Mouse (Mus musculus) forebrain, embryonic 13.5 days (tissue): ENCODE results near the gene Hs2st1. TPM values are rescaled to one million over a fixed set of nuclear protein-coding genes. Genes with fewer than 3 reads are reported as not detected.

Experiments
- ATAC-seq: fragments of 200-750 bp; cut with Nextera tagmentation; 2 replicates; pipeline ENCODE4 v1.8.0; 2017
- H3K27ac ChIP-seq: fragments of 300-500 bp; sonication (generic); 2 replicates; pipeline ENCODE4 v1.5.1; 2015; ENCODE audit warnings: inconsistent platforms, mild to moderate bottlenecking, moderate library complexity
- H3K27me3 ChIP-seq: fragments of 300-500 bp; sonication (generic); 2 replicates; pipeline ENCODE4 v1.6.1; 2015; ENCODE audit warnings: mild to moderate bottlenecking, inconsistent platforms
- H3K36me3 ChIP-seq: fragments of 300-500 bp; sonication (generic); 2 replicates; pipeline ENCODE4 v1.6.1; 2015; ENCODE audit warnings: mild to moderate bottlenecking, inconsistent platforms; ENCODE audit not compliant: poor library complexity, severe bottlenecking
- H3K4me1 ChIP-seq: fragments of 300-500 bp; sonication (generic); 2 replicates; pipeline ENCODE4 v1.6.1; 2015; ENCODE audit warnings: inconsistent platforms
- H3K4me2 ChIP-seq: fragments of 300-500 bp; sonication (generic); 2 replicates; pipeline ENCODE4 v1.6.1; 2015; ENCODE audit warnings: inconsistent platforms, mild to moderate bottlenecking, moderate library complexity
- H3K4me3 ChIP-seq: fragments of 300-500 bp; sonication (generic); 2 replicates; pipeline ENCODE4 v1.5.1; 2015; ENCODE audit warnings: mild to moderate bottlenecking, inconsistent platforms
- H3K9ac ChIP-seq: fragments of 300-500 bp; sonication (generic); 2 replicates; pipeline ENCODE4 v1.6.1; 2015; ENCODE audit warnings: mild to moderate bottlenecking, inconsistent platforms
- H3K9me3 ChIP-seq: fragments of 300-500 bp; sonication (generic); replicated peaks from 2 replicates; pipeline ENCODE4 v1.6.1; 2016; ENCODE audit warnings: inconsistent platforms
- WGBS: fragments of 180-500 bp; shearing (Covaris S2); methylation state at CpG from one replicate; pipeline ENCODE4 v1.1.7; 2015; 5-methylcytosine and 5-hydroxymethylcytosine counted together
- polyA plus RNA-seq: library from polyadenylated mRNA; unstranded; fragments of >200 nt; fragmentation: Nextera tagmentation; extraction: Ambion mirVana; gene quantifications from 2 replicates; pipeline ENCODE4 v1.2.1, GENCODE M21; 2015

Gene Hs2st1
- polyA plus RNA-seq, 1 experiment from 2014 or later = 23.3 TPM

DNA sequence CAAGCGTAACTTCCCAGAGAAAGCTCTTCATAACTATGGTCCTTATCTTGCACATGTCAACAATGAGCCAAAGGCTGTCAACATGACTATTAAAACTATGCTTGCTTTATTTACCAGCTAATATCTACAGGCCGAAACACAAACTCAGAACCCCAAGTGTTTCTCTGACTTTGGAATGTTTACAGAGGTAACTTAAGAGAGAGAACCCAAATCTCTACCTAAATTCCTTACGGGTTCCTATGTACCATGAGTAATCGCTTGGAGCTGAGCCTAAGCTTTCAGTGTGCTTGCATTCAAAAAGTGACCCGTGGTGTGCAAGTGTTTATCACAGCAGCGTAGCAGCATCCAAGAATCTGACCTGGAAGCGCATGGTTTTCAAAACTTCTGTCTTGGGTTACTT is 4.8 kb downstream of the Hs2st1 start:
- H3K27me3 ChIP-seq = no peaks in the 10 kb centered on the region
- peaks cover 4% of the 10 kb centered on the region; the same call in 1 of the 2 replicates for H3K36me3 ChIP-seq
- H3K4me2 ChIP-seq = no peak overlapping the region
- H3K4me1 ChIP-seq = peaks cover 43% of the 10 kb centered on the region
- 83% methylated on average over 7 of the region's 7 CpGs for WGBS
- ATAC-seq = no peak
- no peaks in the 10 kb centered on the region for H3K9me3 ChIP-seq
- H3K27ac ChIP-seq = no peak overlapping the region
- no peak overlapping the region for H3K9ac ChIP-seq
- no peak overlapping the region for H3K4me3 ChIP-seq

DNA sequence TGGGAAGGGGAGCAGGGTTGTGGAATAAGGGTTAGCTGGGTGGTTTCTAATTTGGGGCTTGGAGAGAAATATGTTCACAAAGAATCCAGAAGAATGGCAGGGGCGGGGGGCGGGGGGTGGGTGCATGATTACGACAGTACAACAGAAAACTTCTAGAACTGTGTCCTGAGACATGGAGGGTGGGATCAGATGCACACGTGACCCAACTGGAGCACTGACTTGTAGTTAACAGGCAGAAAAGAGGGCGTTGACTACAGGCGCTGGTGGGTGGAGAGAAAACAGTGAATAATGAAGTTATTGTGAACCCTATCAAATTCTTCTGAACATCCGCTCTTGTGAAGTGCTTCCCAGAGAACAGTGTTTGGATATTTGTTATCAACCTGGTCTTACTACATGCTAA is 6.1 kb downstream of the Hs2st1 start:
- H3K4me1 ChIP-seq = peaks cover 48% of the 10 kb centered on the region
- no peak for ATAC-seq
- 89% methylated on average over 7 of the region's 7 CpGs for WGBS

DNA sequence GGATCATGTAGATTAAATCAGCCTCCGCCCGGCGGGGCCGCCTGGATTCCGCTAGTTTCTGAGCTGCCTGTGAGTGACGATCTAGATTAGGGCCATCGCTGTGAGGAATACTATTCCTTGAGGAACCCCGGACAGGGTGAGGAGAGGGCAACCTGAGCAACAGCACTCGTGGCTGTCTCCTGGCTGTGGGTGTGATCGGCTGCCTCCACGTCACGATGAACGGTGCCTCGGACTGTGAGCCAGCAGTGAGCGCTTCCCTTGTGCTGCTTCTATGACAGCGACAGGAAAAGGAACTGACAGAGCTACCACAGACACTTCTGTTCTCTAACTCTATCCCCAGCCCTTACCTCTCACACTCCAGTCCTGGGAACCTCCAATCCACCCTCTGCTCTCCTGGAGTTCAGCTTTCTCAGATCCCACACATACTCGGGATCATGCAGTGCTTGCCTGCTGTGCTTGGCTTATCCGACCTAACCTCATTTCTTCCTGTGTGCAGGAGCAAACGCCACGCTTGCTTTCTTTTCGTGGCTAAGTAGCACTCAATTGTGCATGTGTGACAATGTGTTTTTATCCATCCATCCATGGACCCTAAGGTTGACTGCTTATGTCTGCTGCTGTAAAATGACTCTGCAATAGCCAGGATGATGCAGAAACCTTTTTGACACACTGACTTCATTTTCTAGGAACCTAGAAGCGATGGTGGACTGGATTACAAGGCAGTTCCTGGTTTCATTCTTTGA is 8.3 kb downstream of the Hs2st1 start:
- no peaks in the 10 kb centered on the region for H3K9me3 ChIP-seq
- H3K27me3 ChIP-seq = no peaks in the 10 kb centered on the region
- no peak overlapping the region for H3K9ac ChIP-seq
- no peak overlapping the region for H3K27ac ChIP-seq
- WGBS = 73% methylated on average over 22 of the region's 22 CpGs
- peaks cover 4% of the 10 kb centered on the region; the same call in 1 of the 2 replicates for H3K36me3 ChIP-seq
- H3K4me1 ChIP-seq = peaks cover 51% of the 10 kb centered on the region
- no peak for ATAC-seq
- H3K4me3 ChIP-seq = no peak overlapping the region
- H3K4me2 ChIP-seq = peak overlapping the region; percentile 15

More for the DNA sequence above, 6.1 kb downstream of the Hs2st1 start:
- no peak overlapping the region for H3K27ac ChIP-seq
- no peaks in the 10 kb centered on the region for H3K9me3 ChIP-seq
- no peaks in the 10 kb centered on the region for H3K27me3 ChIP-seq
- peaks cover 4% of the 10 kb centered on the region; the same call in 1 of the 2 replicates for H3K36me3 ChIP-seq
- H3K4me3 ChIP-seq = no peak overlapping the region
- H3K9ac ChIP-seq = no peak overlapping the region
- H3K4me2 ChIP-seq = no peak overlapping the region

DNA sequence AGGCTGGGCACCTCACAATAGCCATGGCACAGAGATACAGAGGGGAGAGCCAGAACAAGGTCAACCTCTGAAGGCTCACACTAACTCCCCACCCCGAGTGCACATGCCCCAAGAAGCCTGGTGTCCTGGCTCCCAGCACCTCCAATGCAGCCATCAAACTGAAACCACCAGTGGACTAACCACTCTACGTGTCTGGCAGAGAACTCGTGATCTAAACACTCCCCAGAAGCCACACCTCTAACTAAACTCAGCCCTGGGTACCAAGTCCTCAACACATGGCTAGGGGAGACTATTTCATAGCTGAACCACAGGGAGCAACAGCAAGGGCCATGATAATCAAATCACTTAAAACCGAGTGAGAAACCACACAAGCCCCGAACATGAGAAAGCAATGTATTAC is 11.7 kb downstream of the Hs2st1 start:
- Histone ChIP-seq H3K4me3 (no peak overlapping the region), H3K36me3 (peaks cover 4% of the 10 kb centered on the region; the same call in 1 of the 2 replicates), H3K4me1 (peaks cover 63% of the 10 kb centered on the region), H3K27ac (peak overlapping the region; percentile 48), H3K9ac (0 out of 2 replicates have a peak overlapping the region, but pooled peaks have one; percentile 41), H3K27me3 (no peaks in the 10 kb centered on the region), H3K9me3 (no peaks in the 10 kb centered on the region), H3K4me2 (peak overlapping the region; percentile 60)
- peak; percentile 28; the same call in 1 of the 2 replicates for ATAC-seq
- 46% methylated on average over 5 of the region's 5 CpGs for WGBS

DNA sequence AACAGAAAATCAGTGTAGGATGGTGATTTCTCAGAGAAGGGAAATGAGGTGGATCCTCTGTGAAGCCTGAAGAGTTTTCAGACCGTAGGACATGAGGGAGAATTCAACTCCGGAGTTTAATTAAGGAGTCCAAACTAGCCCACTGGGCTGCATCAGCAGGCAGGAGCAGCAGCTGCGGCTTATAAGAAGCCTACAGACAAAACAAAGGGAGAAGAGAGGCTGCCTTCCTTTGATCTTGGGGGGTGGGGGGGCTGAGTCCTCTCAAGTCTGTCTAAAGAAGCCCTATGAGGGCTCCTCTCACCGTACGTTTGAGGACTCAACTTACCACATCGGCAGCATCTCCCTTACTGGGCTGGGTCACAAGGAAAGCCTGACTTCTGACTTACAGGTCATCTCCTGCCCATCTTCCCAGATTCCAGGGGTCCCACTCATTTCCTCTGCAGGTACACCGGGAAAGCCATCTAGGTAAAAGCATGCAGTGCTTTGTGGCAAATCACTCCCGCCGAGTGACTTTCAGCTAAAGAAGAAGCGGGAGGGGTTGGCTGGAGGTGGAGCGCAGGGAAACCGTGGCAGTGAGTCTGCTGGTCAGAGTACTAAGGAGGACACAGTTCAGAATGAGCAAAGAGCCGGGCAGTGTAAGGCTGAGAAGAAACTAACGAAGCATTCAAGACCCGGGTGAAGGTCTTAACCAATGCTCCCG is 13.2 kb downstream of the Hs2st1 start:
- Histone ChIP-seq H3K9me3 (no peaks in the 10 kb centered on the region), H3K4me2 (peak overlapping the region; percentile 60), H3K27ac (peak overlapping the region; percentile 80), H3K27me3 (no peaks in the 10 kb centered on the region), H3K9ac (peak overlapping the region; percentile 61), H3K4me3 (peak overlapping the region; percentile 24), H3K4me1 (peaks cover 75% of the 10 kb centered on the region), H3K36me3 (peaks cover 4% of the 10 kb centered on the region; the same call in 1 of the 2 replicates)
- ATAC-seq = peak; percentile 22; the same call in 1 of the 2 replicates
- 3% methylated on average over 16 of the region's 16 CpGs for WGBS

DNA sequence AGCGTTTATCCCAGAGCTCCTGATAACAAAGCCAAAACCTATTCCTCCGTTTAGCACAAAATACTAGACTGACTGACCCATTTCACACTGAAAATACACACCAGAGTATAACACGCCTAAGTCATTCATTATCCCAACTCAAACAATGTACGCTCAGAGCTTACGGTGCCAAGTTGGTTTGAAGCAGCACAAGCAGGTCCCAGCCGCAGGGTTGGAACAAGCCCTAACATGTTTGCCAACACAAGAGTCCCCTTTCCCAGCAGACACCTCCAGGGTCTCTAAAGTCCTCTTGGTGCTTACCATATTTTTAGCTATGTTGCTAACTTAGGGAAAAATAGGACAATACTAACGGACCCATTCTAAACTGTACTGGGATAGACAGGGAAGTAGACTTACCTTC is 14.8 kb downstream of the Hs2st1 start:
- Histone ChIP-seq H3K27ac (no peak overlapping the region), H3K9ac (no peak overlapping the region), H3K36me3 (no peaks in the 10 kb centered on the region), H3K4me2 (no peak overlapping the region), H3K9me3 (no peaks in the 10 kb centered on the region), H3K4me3 (no peak overlapping the region), H3K27me3 (no peaks in the 10 kb centered on the region), H3K4me1 (peaks cover 82% of the 10 kb centered on the region)
- 67% methylated on average over 7 of the region's 7 CpGs for WGBS
- ATAC-seq = no peak

DNA sequence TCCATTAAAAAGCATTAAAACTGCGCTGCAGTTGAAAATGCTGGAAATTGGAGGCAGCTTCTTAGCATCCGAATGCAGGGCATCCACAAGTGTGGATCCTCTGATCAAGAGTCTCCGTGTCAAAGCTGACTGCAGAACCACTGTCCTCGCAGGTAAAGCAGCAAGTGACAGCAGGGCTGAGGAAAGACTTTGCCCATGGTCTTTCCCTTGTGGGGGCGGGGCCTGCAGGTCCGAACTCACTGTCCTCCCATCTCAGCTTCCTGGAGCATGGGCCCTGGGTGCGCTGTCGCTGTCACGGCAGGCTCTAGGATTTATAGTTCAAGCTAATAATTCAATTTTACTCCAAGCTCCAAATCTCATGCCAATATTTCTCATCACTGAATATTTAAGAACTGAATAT is 15.5 kb downstream of the Hs2st1 start:
- H3K9me3 ChIP-seq = no peaks in the 10 kb centered on the region
- 57% methylated on average over 9 of the region's 9 CpGs for WGBS
- H3K4me2 ChIP-seq = peak overlapping the region; percentile 37
- no peaks in the 10 kb centered on the region for H3K27me3 ChIP-seq
- H3K27ac ChIP-seq = peak overlapping the region; percentile 70
- no peak overlapping the region for H3K9ac ChIP-seq
- ATAC-seq = no peak
- no peak overlapping the region for H3K4me3 ChIP-seq
- peaks cover 87% of the 10 kb centered on the region for H3K4me1 ChIP-seq
- no peaks in the 10 kb centered on the region for H3K36me3 ChIP-seq

DNA sequence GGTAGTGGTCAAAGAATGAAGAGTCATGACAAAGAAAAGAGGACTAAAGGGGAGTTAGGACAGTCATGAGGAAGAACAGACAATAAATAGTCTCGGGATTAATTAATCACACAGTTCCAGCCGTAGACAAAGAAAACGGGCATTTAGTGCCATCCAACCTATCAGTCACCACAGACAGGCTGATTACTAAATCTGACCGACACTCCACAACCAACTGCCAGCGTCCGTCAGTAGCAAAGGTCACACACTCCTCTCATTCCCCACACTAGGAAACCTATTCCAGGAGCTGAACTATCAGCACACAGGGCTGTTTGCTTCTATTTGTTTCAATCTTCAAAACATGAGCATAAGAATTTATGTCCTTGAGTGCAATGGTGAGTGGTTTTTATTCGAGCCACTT is 16.0 kb downstream of the Hs2st1 start:
- Histone ChIP-seq H3K4me2 (peak overlapping the region; percentile 37; the same call in 1 of the 2 replicates), H3K9ac (no peak overlapping the region), H3K4me1 (peaks cover 85% of the 10 kb centered on the region), H3K27ac (peak overlapping the region; percentile 70), H3K4me3 (no peak overlapping the region), H3K9me3 (no peaks in the 10 kb centered on the region), H3K27me3 (no peaks in the 10 kb centered on the region), H3K36me3 (no peaks in the 10 kb centered on the region)
- no peak; the same call in 1 of the 2 replicates for ATAC-seq
- 27% methylated on average over 7 of the region's 7 CpGs for WGBS

DNA sequence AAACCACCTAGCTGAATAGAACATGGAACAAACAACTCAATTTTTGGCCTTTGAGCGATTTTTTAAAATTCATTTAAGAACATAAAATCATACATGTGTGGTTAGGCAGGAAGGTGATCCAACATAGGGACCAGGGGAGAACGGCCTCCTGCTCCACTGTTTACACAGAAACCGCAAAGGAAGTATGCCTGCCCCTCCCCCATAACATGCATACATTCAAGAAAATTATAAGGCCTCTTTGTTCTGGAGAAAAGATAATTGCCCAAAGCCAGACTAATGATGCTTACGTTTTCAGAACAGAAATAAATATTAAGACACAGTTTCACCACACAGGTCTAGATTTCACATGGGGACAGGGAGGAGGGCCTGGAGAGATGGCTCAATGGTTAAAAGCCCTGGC is 18.6 kb downstream of the Hs2st1 start:
- Histone ChIP-seq H3K4me2 (0 out of 2 replicates have a peak overlapping the region, but pooled peaks have one; percentile 12), H3K4me1 (peaks cover 72% of the 10 kb centered on the region), H3K4me3 (no peak overlapping the region), H3K9ac (no peak overlapping the region), H3K9me3 (no peaks in the 10 kb centered on the region), H3K27ac (peak overlapping the region; percentile 45; the same call in 1 of the 2 replicates), H3K36me3 (no peaks in the 10 kb centered on the region), H3K27me3 (no peaks in the 10 kb centered on the region)
- ATAC-seq = no peak
- WGBS = 47% methylated on average over 4 of the region's 4 CpGs

DNA sequence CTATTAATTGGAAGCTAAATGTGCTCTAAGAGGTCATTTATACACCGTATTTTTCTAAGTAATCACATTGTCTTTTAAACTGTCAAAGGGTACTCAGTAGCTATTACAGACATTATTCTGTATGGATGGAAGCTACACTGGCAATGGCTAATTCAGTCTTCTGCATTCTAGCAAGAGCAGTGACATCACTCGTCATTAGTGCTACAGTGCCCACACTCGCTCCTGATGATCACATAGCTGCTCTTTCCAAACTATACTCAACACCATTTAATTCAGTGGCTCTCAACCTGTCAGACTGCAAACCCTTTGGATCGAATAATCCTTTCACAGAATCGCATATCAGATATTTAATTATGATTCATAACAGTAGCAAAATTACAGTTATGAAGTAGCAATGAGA is 19.3 kb downstream of the Hs2st1 start:
- no peak for ATAC-seq
- WGBS = 62% methylated on average over 5 of the region's 5 CpGs
- no peaks in the 10 kb centered on the region for H3K36me3 ChIP-seq
- no peaks in the 10 kb centered on the region for H3K9me3 ChIP-seq
- 0 out of 2 replicates have a peak overlapping the region, but pooled peaks have one; percentile 45 for H3K27ac ChIP-seq
- H3K9ac ChIP-seq = no peak overlapping the region
- H3K4me1 ChIP-seq = peaks cover 73% of the 10 kb centered on the region
- no peak overlapping the region for H3K4me3 ChIP-seq
- H3K4me2 ChIP-seq = no peak overlapping the region
- H3K27me3 ChIP-seq = no peaks in the 10 kb centered on the region

DNA sequence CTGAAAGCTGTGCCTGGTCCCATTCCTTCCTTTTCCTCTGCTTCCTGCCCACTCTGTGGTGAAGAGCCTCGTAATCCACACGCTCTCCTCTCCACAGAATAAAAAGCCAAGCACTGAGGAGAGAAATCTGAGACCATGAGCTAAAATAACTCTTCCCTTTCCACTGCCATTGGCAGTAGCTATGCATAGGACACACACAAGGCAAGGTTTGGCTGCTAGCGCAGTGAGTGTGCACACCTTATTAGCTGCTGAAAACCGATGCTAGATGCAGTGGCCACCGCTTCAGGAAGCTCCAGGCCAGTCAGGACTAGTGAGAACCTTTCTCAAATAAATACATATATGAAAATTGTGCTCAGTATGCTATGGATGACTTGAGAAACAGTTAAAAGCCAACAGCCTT is 19.9 kb downstream of the Hs2st1 start:
- no peak for ATAC-seq
- Histone ChIP-seq H3K4me2 (no peak overlapping the region), H3K4me1 (peaks cover 75% of the 10 kb centered on the region), H3K9ac (no peak overlapping the region), H3K4me3 (no peak overlapping the region), H3K27ac (no peak overlapping the region), H3K27me3 (no peaks in the 10 kb centered on the region), H3K36me3 (no peaks in the 10 kb centered on the region), H3K9me3 (no peaks in the 10 kb centered on the region)
- WGBS = 92% methylated on average over 5 of the region's 5 CpGs

DNA sequence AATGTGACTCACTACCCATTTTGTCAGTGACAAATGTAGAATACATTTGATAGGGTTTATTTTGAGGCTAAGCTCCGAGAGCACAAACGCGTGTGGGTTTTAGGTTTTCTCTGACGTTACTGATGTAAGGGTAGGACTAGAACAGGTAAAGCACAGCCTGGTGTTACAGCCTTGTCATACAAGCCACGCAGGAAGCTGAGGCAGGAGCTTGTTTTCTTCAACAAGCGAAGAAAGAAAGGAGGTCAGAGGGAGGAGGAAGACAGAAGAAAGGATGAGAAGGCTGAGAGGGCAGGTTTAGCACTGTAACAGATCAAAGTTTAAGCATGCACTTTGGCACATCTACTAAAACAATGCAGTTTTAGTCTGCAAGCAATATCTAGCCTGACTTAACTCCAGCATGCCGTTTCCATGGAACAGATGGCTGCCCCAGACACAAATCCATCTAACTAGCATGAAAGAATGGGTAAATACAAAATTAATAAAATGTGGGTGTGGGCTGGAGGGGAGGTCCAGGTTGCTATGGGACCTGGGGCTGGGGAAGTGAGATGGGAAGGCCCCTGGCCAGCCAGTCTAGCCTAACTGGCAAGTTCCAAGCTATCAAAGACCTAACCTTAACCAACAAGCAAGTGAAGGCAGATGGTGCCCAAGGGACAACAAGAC is 21.7 kb downstream of the Hs2st1 start:
- peaks cover 61% of the 10 kb centered on the region for H3K4me1 ChIP-seq
- no peak overlapping the region for H3K4me3 ChIP-seq
- H3K27me3 ChIP-seq = no peaks in the 10 kb centered on the region
- H3K36me3 ChIP-seq = no peaks in the 10 kb centered on the region
- no peak overlapping the region; the same call in 1 of the 2 replicates for H3K27ac ChIP-seq
- H3K4me2 ChIP-seq = no peak overlapping the region
- 80% methylated on average over 7 of the region's 7 CpGs for WGBS
- no peak overlapping the region for H3K9ac ChIP-seq
- no peak for ATAC-seq
- H3K9me3 ChIP-seq = no peaks in the 10 kb centered on the region
